Mouse (Mus musculus): ENCODE data around the gene Tmtc4. TPM values are rescaled to one million over a fixed set of nuclear protein-coding genes. Genes with fewer than 3 reads are reported as not detected.

Tmtc4 gene
- polyA plus RNA-seq, 1 experiment, result 8.4 TPM

GRCm38 (mm10) chr14:122875636-122876035 is 108.2 kb downstream of the Tmtc4 start:
- 92% methylated on average over 6 of the region's 6 CpGs for WGBS
- no peak for DNase-seq
- Histone ChIP-seq H3K27ac (ENCODE audit: control insufficient read depth, insufficient read depth, low read length) (no peak overlapping the region), H3K4me3 (ENCODE audit: control insufficient read depth, insufficient read depth, low read length) (no peak overlapping the region), H3K4me1 (replicated peaks; ENCODE audit: control insufficient read depth, insufficient read depth, low read length) (no peaks in the 10 kb centered on the region), H3K36me3 (ENCODE audit: control insufficient read depth, insufficient read depth, low read length) (no peaks in the 10 kb centered on the region), H3K27me3 (ENCODE audit: control insufficient read depth, insufficient read depth, low read length) (no peaks in the 10 kb centered on the region)
- no peak for TF ChIP-seq CTCF (IDR thresholded peaks at IDR 0.05; ENCODE audit: borderline replicate concordance, control insufficient read depth, extremely low read depth, insufficient read depth, low read length, poor library complexity)
- TF ChIP-seq POLR2A (IDR thresholded peaks at IDR 0.05; ENCODE audit: control insufficient read depth, extremely low read depth, insufficient read depth, low read length, poor library complexity), result no peak

- Histone ChIP-seq H3K4me3 (ENCODE audit: control insufficient read depth, insufficient read depth, low read length) (no peak overlapping the region), H3K27ac (ENCODE audit: control insufficient read depth, insufficient read depth, low read length) (no peak overlapping the region), H3K36me3 (ENCODE audit: control insufficient read depth, insufficient read depth, low read length) (no peaks in the 10 kb centered on the region), H3K4me1 (replicated peaks; ENCODE audit: control insufficient read depth, insufficient read depth, low read length) (no peaks in the 10 kb centered on the region), H3K27me3 (ENCODE audit: control insufficient read depth, insufficient read depth, low read length) (no peaks in the 10 kb centered on the region)
- 96% methylated on average over 8 of the region's 8 CpGs for WGBS
- TF ChIP-seq CTCF (IDR thresholded peaks at IDR 0.05; ENCODE audit: borderline replicate concordance, control insufficient read depth, extremely low read depth, insufficient read depth, low read length, poor library complexity) (no peak), POLR2A (IDR thresholded peaks at IDR 0.05; ENCODE audit: control insufficient read depth, extremely low read depth, insufficient read depth, low read length, poor library complexity) (no peak)
- DNase-seq, result no peak
Measured at GRCm38 (mm10) chr14:122875056-122875455, 108.8 kb downstream of the Tmtc4 start.

DNA sequence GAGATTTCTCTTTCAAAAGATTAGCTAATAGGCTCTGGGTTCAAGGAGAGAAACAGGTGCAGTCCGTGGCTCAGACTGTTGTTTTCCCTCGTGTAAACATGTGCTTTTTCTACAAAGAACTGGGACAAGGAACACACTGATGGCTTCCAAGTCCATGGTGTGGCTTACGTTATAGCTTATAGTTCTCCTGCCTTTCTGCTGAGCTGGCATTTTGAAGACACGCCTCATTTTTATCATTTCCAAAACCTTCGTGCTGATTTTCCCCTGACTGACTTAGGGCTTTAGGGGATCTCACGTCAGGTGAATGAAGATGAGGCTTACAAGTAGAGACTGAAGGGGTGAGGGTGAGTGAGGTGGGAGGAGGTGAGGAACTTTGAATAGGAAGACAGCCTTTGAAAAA is 111.2 kb downstream of the Tmtc4 start:
- H3K4me1 ChIP-seq (replicated peaks; ENCODE audit: control insufficient read depth, insufficient read depth, low read length), result no peaks in the 10 kb centered on the region
- no peaks in the 10 kb centered on the region for H3K36me3 ChIP-seq (ENCODE audit: control insufficient read depth, insufficient read depth, low read length)
- 93% methylated on average over 6 of the region's 6 CpGs for WGBS
- no peak for TF ChIP-seq CTCF (IDR thresholded peaks at IDR 0.05; ENCODE audit: borderline replicate concordance, control insufficient read depth, extremely low read depth, insufficient read depth, low read length, poor library complexity)
- H3K27ac ChIP-seq (ENCODE audit: control insufficient read depth, insufficient read depth, low read length), result no peak overlapping the region
- no peak overlapping the region for H3K4me3 ChIP-seq (ENCODE audit: control insufficient read depth, insufficient read depth, low read length)
- H3K27me3 ChIP-seq (ENCODE audit: control insufficient read depth, insufficient read depth, low read length), result no peaks in the 10 kb centered on the region
- DNase-seq, result no peak

GRCm38 (mm10) chr14:122871841-122872580 is 111.8 kb downstream of the Tmtc4 start:
- TF ChIP-seq POLR2A (IDR thresholded peaks at IDR 0.05; ENCODE audit: control insufficient read depth, extremely low read depth, insufficient read depth, low read length, poor library complexity), result no peak
- TF ChIP-seq CTCF (IDR thresholded peaks at IDR 0.05; ENCODE audit: borderline replicate concordance, control insufficient read depth, extremely low read depth, insufficient read depth, low read length, poor library complexity), result no peak
- no peak overlapping the region for H3K4me3 ChIP-seq (ENCODE audit: control insufficient read depth, insufficient read depth, low read length)
- H3K4me1 ChIP-seq (replicated peaks; ENCODE audit: control insufficient read depth, insufficient read depth, low read length), result no peaks in the 10 kb centered on the region
- WGBS, result 86% methylated on average over 4 of the region's 4 CpGs
- DNase-seq, result no peak
- H3K27ac ChIP-seq (ENCODE audit: control insufficient read depth, insufficient read depth, low read length), result no peak overlapping the region
- H3K27me3 ChIP-seq (ENCODE audit: control insufficient read depth, insufficient read depth, low read length), result no peaks in the 10 kb centered on the region
- no peaks in the 10 kb centered on the region for H3K36me3 ChIP-seq (ENCODE audit: control insufficient read depth, insufficient read depth, low read length)

GRCm38 (mm10) chr14:122869831-122870230 is 114.0 kb downstream of the Tmtc4 start:
- no peak for DNase-seq
- 89% methylated on average over 6 of the region's 6 CpGs for WGBS
- Histone ChIP-seq H3K27me3 (ENCODE audit: control insufficient read depth, insufficient read depth, low read length) (no peaks in the 10 kb centered on the region), H3K4me3 (ENCODE audit: control insufficient read depth, insufficient read depth, low read length) (no peak overlapping the region), H3K4me1 (replicated peaks; ENCODE audit: control insufficient read depth, insufficient read depth, low read length) (no peaks in the 10 kb centered on the region), H3K36me3 (ENCODE audit: control insufficient read depth, insufficient read depth, low read length) (no peaks in the 10 kb centered on the region), H3K27ac (ENCODE audit: control insufficient read depth, insufficient read depth, low read length) (no peak overlapping the region)
- TF ChIP-seq CTCF (IDR thresholded peaks at IDR 0.05; ENCODE audit: borderline replicate concordance, control insufficient read depth, extremely low read depth, insufficient read depth, low read length, poor library complexity) (no peak), POLR2A (IDR thresholded peaks at IDR 0.05; ENCODE audit: control insufficient read depth, extremely low read depth, insufficient read depth, low read length, poor library complexity) (no peak)

Other genes with a start within 250 kb of the Tmtc4 start
- 29.2 and 29.4 TPM in 2 replicates for gene Ggact, start 70.3 kb downstream of the Tmtc4 start, polyA plus RNA-seq (2012; rRNA removed)

All from thymus, adult 2 months (tissue).